Mouse (Mus musculus): ENCODE data around the gene Cd2.

Gene Cd2

GRCm38 (mm10) chr3:101274794-101275193 is 12.9 kb downstream of the Cd2 start:
- DNase-seq (ENCODE audit: low read depth) = no peak

- DNase-seq (ENCODE audit: low read depth) = no peak
Observed at GRCm38 (mm10) chr3:101274041-101274770, 13.5 kb downstream of the Cd2 start.

- DNase-seq (ENCODE audit: low read depth) = no peak
Observed at GRCm38 (mm10) chr3:101272166-101272565, 15.6 kb downstream of the Cd2 start.

- DNase-seq (ENCODE audit: low read depth) = no peak
Observed at GRCm38 (mm10) chr3:101270833-101271232, 16.9 kb downstream of the Cd2 start.

GRCm38 (mm10) chr3:101268361-101268760 is 19.4 kb downstream of the Cd2 start:
- DNase-seq (ENCODE audit: low read depth) = no peak

GRCm38 (mm10) chr3:101265561-101266091 is 22.1 kb downstream of the Cd2 start:
- no peak for DNase-seq (ENCODE audit: low read depth)

GRCm38 (mm10) chr3:101258976-101259375 is 28.8 kb downstream of the Cd2 start:
- DNase-seq (ENCODE audit: low read depth) = no peak

GRCm38 (mm10) chr3:101256090-101256489 is 31.6 kb downstream of the Cd2 start:
- no peak for DNase-seq (ENCODE audit: low read depth)

GRCm38 (mm10) chr3:101252141-101252540 is 35.6 kb downstream of the Cd2 start:
- no peak for DNase-seq (ENCODE audit: low read depth)

GRCm38 (mm10) chr3:101249846-101250245 is 37.9 kb downstream of the Cd2 start:
- no peak for DNase-seq (ENCODE audit: low read depth)

GRCm38 (mm10) chr3:101245212-101245611 is 42.5 kb downstream of the Cd2 start:
- no peak for DNase-seq (ENCODE audit: low read depth)

- no peak for DNase-seq (ENCODE audit: low read depth)
Observed at GRCm38 (mm10) chr3:101243002-101243401, 44.7 kb downstream of the Cd2 start.

- no peak for DNase-seq (ENCODE audit: low read depth)
Observed at GRCm38 (mm10) chr3:101241866-101242265, 45.9 kb downstream of the Cd2 start.

GRCm38 (mm10) chr3:101240859-101241258 is 46.9 kb downstream of the Cd2 start:
- DNase-seq (ENCODE audit: low read depth) = no peak

GRCm38 (mm10) chr3:101239236-101239635 is 48.5 kb downstream of the Cd2 start:
- no peak for DNase-seq (ENCODE audit: low read depth)

GRCm38 (mm10) chr3:101238695-101239094 is 49.0 kb downstream of the Cd2 start:
- no peak for DNase-seq (ENCODE audit: low read depth)

- no peak for DNase-seq (ENCODE audit: low read depth)
Observed at GRCm38 (mm10) chr3:101236995-101237808, 50.5 kb downstream of the Cd2 start.

GRCm38 (mm10) chr3:101236261-101236660 is 51.5 kb downstream of the Cd2 start:
- DNase-seq (ENCODE audit: low read depth) = no peak

- no peak for DNase-seq (ENCODE audit: low read depth)
Observed at GRCm38 (mm10) chr3:101235321-101235720, 52.4 kb downstream of the Cd2 start.

GRCm38 (mm10) chr3:101233424-101233823 is 54.3 kb downstream of the Cd2 start:
- no peak for DNase-seq (ENCODE audit: low read depth)

- DNase-seq (ENCODE audit: low read depth) = no peak
Observed at GRCm38 (mm10) chr3:101232570-101232969, 55.2 kb downstream of the Cd2 start.

GRCm38 (mm10) chr3:101230201-101230600 is 57.5 kb downstream of the Cd2 start:
- no peak for DNase-seq (ENCODE audit: low read depth)

GRCm38 (mm10) chr3:101229551-101229930 is 58.2 kb downstream of the Cd2 start:
- no peak for DNase-seq (ENCODE audit: low read depth)

Data from NIH3T3 (cell line).